Mouse (Mus musculus) ES-Bruce4 (cell line): ENCODE data around the gene Hmcn2.

Source experiments
- CTCF ChIP-seq: IDR thresholded peaks from one replicate; pipeline ENCODE4 v1.8.1; 2011; ENCODE audit warnings: low read depth, low read length
- POLR2A ChIP-seq: IDR thresholded peaks from one replicate; pipeline ENCODE4 v1.8.1; 2011; ENCODE audit warnings: low read length; ENCODE audit not compliant: insufficient read depth

DNA sequence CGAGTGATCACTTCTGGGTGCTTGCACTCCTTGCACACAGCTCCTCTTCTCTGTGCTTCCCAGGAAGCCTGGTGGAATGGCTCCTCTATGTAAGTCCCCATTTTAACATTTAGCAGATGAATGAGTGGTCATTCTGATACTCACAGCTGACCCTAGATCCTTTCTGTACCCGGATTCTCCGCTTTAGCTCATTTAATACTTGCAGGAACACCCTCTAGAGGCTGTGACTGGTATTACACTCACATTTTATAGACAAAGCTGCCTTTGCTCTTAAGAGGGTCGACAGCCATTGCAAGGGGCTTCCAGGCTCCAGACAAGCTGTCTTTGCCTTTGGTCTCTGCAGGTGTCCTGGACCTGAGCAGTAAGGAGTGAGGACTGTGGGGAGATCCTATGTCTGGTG is 14.9 kb upstream of the Hmcn2 start:
- TF ChIP-seq POLR2A, result no peak
- no peak for TF ChIP-seq CTCF
